Mouse (Mus musculus) erythroblast, embryonic 14.5 days (primary cell): Measurements from ENCODE around the gene Tnp1. TPM values are rescaled to one million over a fixed set of nuclear protein-coding genes. Genes with fewer than 3 reads are reported as not detected.

Experiments used
- H3K27me3 ChIP-seq: 2 replicates; pipeline ENCODE4 v1.6.1; 2012; ENCODE audit warnings: inconsistent platforms; ENCODE audit not compliant: control insufficient read depth
- H3K36me3 ChIP-seq: 2 replicates; pipeline ENCODE4 v1.6.1; 2012; ENCODE audit warnings: mild to moderate bottlenecking, inconsistent platforms; ENCODE audit not compliant: control insufficient read depth
- H3K4me1 ChIP-seq: 2 replicates; pipeline ENCODE4 v1.6.1; 2012; ENCODE audit warnings: inconsistent platforms; ENCODE audit not compliant: control insufficient read depth
- H3K4me3 ChIP-seq: replicated peaks from 2 replicates; pipeline ENCODE3; 2012; ENCODE audit warnings: moderate library complexity, mild to moderate bottlenecking, inconsistent platforms
- H3K9me3 ChIP-seq: 2 replicates; pipeline ENCODE4 v1.6.1; 2012; ENCODE audit warnings: low read length, inconsistent platforms, mixed read lengths; ENCODE audit not compliant: control insufficient read depth
- GATA1 ChIP-seq: IDR thresholded peaks from 2 replicates; pipeline ENCODE4 v1.6.1; 2012; ENCODE audit warnings: low read length, inconsistent platforms, mixed read lengths
- TAL1 ChIP-seq: IDR thresholded peaks from 3 replicates; pipeline ENCODE4 v1.6.1; 2012; ENCODE audit warnings: low read length, inconsistent platforms, mixed read lengths
- polyA plus RNA-seq: library from polyadenylated mRNA; stranded (reverse); fragments of >175 nt; gene quantifications from 2 replicates; pipeline ENCODE4 v1.2.3, GENCODE M21; 2012

Gene Tnp1
- polyA plus RNA-seq, 1 experiment, result not detected

DNA sequence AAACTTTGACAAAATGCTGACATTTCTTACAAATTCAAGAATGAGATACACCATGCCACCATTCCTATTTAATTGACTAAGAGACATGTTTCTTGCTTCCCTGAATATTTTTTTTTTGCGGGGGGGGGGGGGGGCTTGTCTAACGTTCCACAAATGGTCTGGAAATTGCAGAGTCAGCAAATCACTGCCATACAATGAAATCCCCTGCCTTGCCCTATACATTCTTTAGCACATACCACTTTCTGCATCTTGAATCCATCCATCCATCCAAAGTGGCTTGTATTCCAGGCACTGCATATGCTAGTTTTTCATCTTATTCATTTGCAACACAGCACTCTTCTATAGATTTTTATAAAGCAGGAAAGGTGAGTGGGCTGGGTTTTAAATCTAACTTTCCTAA, 23.5 kb downstream of the Tnp1 start:
- H3K4me3 ChIP-seq, result no peak overlapping the region
- H3K9me3 ChIP-seq, result peaks cover 2% of the 10 kb centered on the region; the same call in 1 of the 2 replicates
- no peak for TF ChIP-seq TAL1
- no peak for TF ChIP-seq GATA1
- H3K27me3 ChIP-seq, result peaks cover 7% of the 10 kb centered on the region
- no peaks in the 10 kb centered on the region for H3K36me3 ChIP-seq
- no peaks in the 10 kb centered on the region; the same call in 1 of the 2 replicates for H3K4me1 ChIP-seq

DNA sequence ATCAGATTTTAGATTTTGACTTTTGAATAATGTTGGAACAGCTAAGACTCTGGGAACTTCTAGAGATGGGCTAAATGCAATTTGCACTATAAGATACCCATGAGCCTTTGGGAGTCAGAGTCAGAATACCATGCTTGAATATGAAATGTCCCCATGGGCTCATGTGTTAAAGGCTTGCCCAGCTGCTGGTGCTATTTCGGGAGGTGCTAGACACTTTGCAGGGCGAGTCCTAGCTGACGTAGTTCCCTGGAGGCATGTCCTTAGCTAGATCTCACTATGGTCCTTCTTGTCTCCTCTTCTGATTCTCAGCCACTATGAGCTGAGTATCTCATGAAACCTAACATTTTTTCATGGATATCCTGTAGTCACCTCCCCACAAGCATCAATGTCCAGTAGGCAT, 26.8 kb downstream of the Tnp1 start:
- Histone ChIP-seq H3K4me1 (peaks cover 4% of the 10 kb centered on the region), H3K9me3 (no peaks in the 10 kb centered on the region)
- TF ChIP-seq GATA1, result no peak
- TF ChIP-seq TAL1, result no peak

DNA sequence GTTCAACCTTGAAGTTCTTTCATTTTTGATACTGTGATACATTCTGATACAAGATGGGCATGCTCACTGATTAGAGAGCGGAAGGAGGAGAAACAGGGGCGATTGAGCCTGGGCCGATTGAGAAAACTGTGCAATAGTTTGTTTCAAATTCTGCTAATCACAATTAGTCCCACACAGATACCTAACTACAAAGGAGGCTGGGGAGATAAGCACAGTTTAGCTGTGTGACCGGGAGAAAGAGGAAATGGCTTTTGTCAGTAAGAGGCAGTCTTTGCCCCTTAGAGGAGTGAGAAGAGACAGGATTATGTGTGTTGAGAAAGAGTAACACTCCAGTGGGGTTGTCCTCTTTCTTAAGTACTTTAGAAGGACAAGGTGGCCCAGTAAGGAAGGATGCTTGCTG, 29.0 kb downstream of the Tnp1 start:
- no peak overlapping the region for H3K4me3 ChIP-seq
- TF ChIP-seq TAL1 (no peak), GATA1 (no peak)
- H3K27me3 ChIP-seq, result 0 out of 2 replicates have a peak, but pooled peaks cover 2% of the 10 kb centered on the region
- no peaks in the 10 kb centered on the region for H3K36me3 ChIP-seq
- H3K4me1 ChIP-seq, result peaks cover 4% of the 10 kb centered on the region
- no peaks in the 10 kb centered on the region for H3K9me3 ChIP-seq

More for the DNA sequence above, 26.8 kb downstream of the Tnp1 start:
- Histone ChIP-seq H3K4me3 (no peak overlapping the region), H3K27me3 (peaks cover 7% of the 10 kb centered on the region), H3K36me3 (no peaks in the 10 kb centered on the region)

DNA sequence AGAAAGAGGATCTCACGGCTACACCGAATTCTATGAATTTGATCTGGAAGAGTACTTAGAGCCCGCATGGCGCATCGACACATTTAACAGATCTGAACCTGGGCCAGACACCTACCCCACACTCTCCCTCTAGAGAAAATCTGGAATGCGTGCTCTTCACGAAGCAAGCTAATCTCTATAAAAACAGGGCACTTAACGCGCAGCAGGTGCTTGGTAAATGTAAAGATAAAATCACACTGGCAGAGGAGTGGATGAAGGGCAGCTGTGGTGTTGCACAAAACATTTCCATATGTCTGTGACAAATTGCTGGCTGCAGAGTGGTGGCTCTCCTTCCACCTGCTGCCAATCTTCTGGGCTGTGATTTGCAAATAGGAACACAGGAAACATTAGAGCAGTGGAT, 36.8 kb downstream of the Tnp1 start:
- no peak overlapping the region for H3K4me3 ChIP-seq
- no peaks in the 10 kb centered on the region for H3K36me3 ChIP-seq
- H3K27me3 ChIP-seq, result no peaks in the 10 kb centered on the region
- no peak for TF ChIP-seq TAL1
- TF ChIP-seq GATA1, result no peak
- no peaks in the 10 kb centered on the region for H3K4me1 ChIP-seq
- no peaks in the 10 kb centered on the region for H3K9me3 ChIP-seq

DNA sequence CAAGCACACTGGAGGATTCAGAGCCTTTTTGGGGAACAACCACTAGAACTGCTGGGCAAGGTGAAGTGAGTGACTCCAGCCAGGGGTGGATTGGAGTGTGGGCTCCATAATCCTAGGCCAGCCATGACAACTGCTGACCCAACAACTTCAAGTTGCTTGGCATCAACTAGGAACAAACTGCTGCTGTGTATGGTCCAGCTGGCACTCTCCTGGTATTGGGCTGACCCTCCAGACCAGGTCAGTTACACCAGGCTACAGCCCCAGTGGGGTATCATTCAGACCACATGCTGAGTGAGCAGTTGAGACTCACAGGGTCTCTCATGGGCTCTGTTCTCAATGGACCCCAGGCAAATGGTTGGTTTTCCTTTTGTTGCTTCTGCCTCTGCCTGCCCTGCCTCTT, 41.5 kb downstream of the Tnp1 start:
- Histone ChIP-seq H3K4me3 (no peak overlapping the region), H3K36me3 (no peaks in the 10 kb centered on the region), H3K9me3 (no peaks in the 10 kb centered on the region), H3K27me3 (no peaks in the 10 kb centered on the region), H3K4me1 (no peaks in the 10 kb centered on the region)
- TF ChIP-seq GATA1, result no peak

GRCm38 (mm10) chr1:72970461-72970860, 45.2 kb downstream of the Tnp1 start:
- no peaks in the 10 kb centered on the region for H3K4me1 ChIP-seq
- no peak overlapping the region for H3K4me3 ChIP-seq
- TF ChIP-seq GATA1 (no peak), TAL1 (no peak)
- no peaks in the 10 kb centered on the region for H3K27me3 ChIP-seq
- H3K36me3 ChIP-seq, result no peaks in the 10 kb centered on the region
- H3K9me3 ChIP-seq, result no peaks in the 10 kb centered on the region

DNA sequence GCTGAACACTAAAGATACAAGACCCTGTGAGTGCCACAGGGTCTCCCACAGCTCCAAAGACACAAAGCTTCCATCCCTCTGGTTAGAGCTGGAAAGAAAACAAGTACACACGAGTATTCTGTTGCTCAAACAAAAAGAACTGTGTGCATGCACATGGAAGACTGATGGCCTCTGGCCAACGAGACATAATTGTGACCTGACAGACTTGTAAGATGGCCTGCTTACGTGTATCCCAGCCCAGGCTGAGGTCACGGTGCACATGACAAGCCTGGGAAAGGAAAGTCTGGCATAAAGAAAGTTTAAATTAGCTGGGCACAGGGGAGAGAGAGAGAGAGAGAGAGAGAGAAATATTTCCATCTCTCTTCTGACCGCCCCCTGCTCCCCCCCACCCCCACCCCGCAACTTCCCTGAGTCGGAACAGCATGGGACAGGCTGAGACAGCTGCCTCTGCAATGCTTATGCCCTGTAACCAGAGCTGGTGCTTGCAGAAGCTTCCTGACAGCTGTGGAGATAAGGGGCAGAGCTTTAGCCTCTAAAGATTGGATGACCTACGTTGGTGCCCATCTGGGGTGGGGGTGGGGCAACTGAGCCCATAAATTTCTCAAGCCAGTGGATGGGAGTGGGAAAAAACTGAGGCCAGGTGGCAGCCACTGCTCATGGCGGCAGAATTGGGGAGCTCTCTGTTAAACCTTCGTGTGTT, 46.4 kb downstream of the Tnp1 start:
- Histone ChIP-seq H3K27me3 (no peaks in the 10 kb centered on the region), H3K36me3 (no peaks in the 10 kb centered on the region), H3K4me3 (no peak overlapping the region), H3K9me3 (no peaks in the 10 kb centered on the region), H3K4me1 (no peaks in the 10 kb centered on the region)
- no peak for TF ChIP-seq TAL1
- TF ChIP-seq GATA1, result no peak

- Histone ChIP-seq H3K4me1 (no peaks in the 10 kb centered on the region), H3K4me3 (no peak overlapping the region), H3K36me3 (no peaks in the 10 kb centered on the region), H3K27me3 (no peaks in the 10 kb centered on the region), H3K9me3 (no peaks in the 10 kb centered on the region)
- TF ChIP-seq TAL1 (no peak), GATA1 (no peak)
Measured at GRCm38 (mm10) chr1:72966423-72966822, 49.3 kb downstream of the Tnp1 start.

Other genes with a start within 250 kb of the Tnp1 start
- gene Igfbp2, start 191.4 kb downstream of the Tnp1 start, polyA plus RNA-seq, result 0.10 TPM in 1 of 2 replicates, not detected in the other
- not detected in 2 replicates for gene Igfbp5, start 141.0 kb downstream of the Tnp1 start, polyA plus RNA-seq